Mouse (Mus musculus) MEL (cell line): Measurements from ENCODE around the gene Fn1. TPM values are rescaled to one million over a fixed set of nuclear protein-coding genes. Genes with fewer than 3 reads are reported as not detected.

ENCODE experiments used
- DNase-seq: peaks from one replicate; pipeline ENCODE4 v3.0.0; 2011; ENCODE audit warnings: low read depth, low spot score
- H3K27ac ChIP-seq: 2 replicates; pipeline ENCODE4 v1.5.1; 2012; ENCODE audit warnings: low read depth, mild to moderate bottlenecking, control low read depth, low read length, moderate library complexity; ENCODE audit not compliant: control insufficient read depth
- H3K27me3 ChIP-seq, 2 experiments: fragments of 150-350 bp in 1 of 2; sonication (generic) in 1 of 2; 2 replicates each; pipeline ENCODE4 v1.6.1; 2012; ENCODE audit warnings: low read length in 2 of 2, mild to moderate bottlenecking in 2 of 2, improper control_type of control experiment in 1 of 2, moderate library complexity in 1 of 2; ENCODE audit not compliant: insufficient read depth in 2 of 2, control insufficient read depth in 1 of 2
- H3K36me3 ChIP-seq, 2 experiments: 2 replicates each; pipeline ENCODE4 v1.6.1; 2012 to 2014; ENCODE audit warnings: low read length in 2 of 2, improper control_type of control experiment in 1 of 2, inconsistent platforms in 1 of 2, mild to moderate bottlenecking in 1 of 2; ENCODE audit not compliant: insufficient read depth in 2 of 2, control insufficient read depth in 1 of 2
- H3K4me1 ChIP-seq, 2 experiments: fragments of 150-350 bp in 1 of 2; sonication (generic) in 1 of 2; 2 replicates each; pipeline ENCODE4 v1.6.1; 2012; ENCODE audit warnings: low read length in 2 of 2, improper control_type of control experiment in 1 of 2, mild to moderate bottlenecking in 1 of 2; ENCODE audit not compliant: insufficient read depth in 2 of 2, control insufficient read depth in 1 of 2
- H3K4me3 ChIP-seq, 2 experiments: fragments of 150-350 bp in 1 of 2; sonication (generic) in 1 of 2; 2 replicates each; pipeline ENCODE4 v1.5.1; 2012; ENCODE audit warnings: low read depth in 2 of 2, low read length in 2 of 2, mild to moderate bottlenecking in 2 of 2, moderate library complexity in 2 of 2, control low read depth in 1 of 2, improper control_type of control experiment in 1 of 2; ENCODE audit not compliant: control insufficient read depth in 1 of 2, insufficient read depth in 1 of 2
- H3K79me2 ChIP-seq: 2 replicates; pipeline ENCODE4 v1.6.1; 2012; ENCODE audit warnings: mild to moderate bottlenecking, low read length, moderate library complexity; ENCODE audit not compliant: control insufficient read depth, poor library complexity, insufficient read depth
- H3K9ac ChIP-seq: 2 replicates; pipeline ENCODE4 v1.6.1; 2012; ENCODE audit warnings: low read depth, mild to moderate bottlenecking, control low read depth, low read length, moderate library complexity; ENCODE audit not compliant: control insufficient read depth, poor library complexity, severe bottlenecking
- H3K9me3 ChIP-seq: fragments of 150-350 bp; sonication (generic); replicated peaks from 2 replicates; pipeline ENCODE4 v1.6.1; 2012; ENCODE audit warnings: mild to moderate bottlenecking, low read length, improper control_type of control experiment, moderate library complexity; ENCODE audit not compliant: insufficient read depth
- BHLHE40 ChIP-seq: IDR thresholded peaks from 2 replicates; pipeline ENCODE4 v1.6.1; 2012; ENCODE audit warnings: low read depth, mild to moderate bottlenecking, inconsistent platforms, low read length, improper control_type of control experiment, borderline replicate concordance
- CHD1 ChIP-seq: IDR thresholded peaks from 2 replicates; pipeline ENCODE4 v1.6.1; 2012; ENCODE audit warnings: low read depth, mild to moderate bottlenecking, inconsistent platforms, low read length, improper control_type of control experiment
- CTCF ChIP-seq, 3 experiments: IDR thresholded peaks in 2 of 3; conservative IDR thresholded peaks in 1 of 3; 2 replicates each; pipeline ENCODE4 v1.5.1; 2011 to 2012; ENCODE audit warnings: low read length in 3 of 3, low read depth in 2 of 3, mild to moderate bottlenecking in 2 of 3, improper control_type of control experiment in 1 of 3, inconsistent platforms in 1 of 3, mixed read lengths in 1 of 3, moderate library complexity in 1 of 3; ENCODE audit not compliant: control insufficient read depth in 1 of 3, insufficient read depth in 1 of 3, poor library complexity in 1 of 3, severe bottlenecking in 1 of 3
- E2F4 ChIP-seq: IDR thresholded peaks from 2 replicates; pipeline ENCODE4 v1.6.1; 2011; ENCODE audit warnings: low read depth, low read length, improper control_type of control experiment, borderline replicate concordance
- EP300 ChIP-seq, 2 experiments: IDR thresholded peaks; 2 replicates each; pipeline ENCODE4 v1.6.1; 2011; ENCODE audit warnings: improper control_type of control experiment in 2 of 2, low read length in 2 of 2, low read depth in 1 of 2, mild to moderate bottlenecking in 1 of 2
- ETS1 ChIP-seq: IDR thresholded peaks from 2 replicates; pipeline ENCODE4 v1.6.1; 2012; ENCODE audit warnings: low read depth, mild to moderate bottlenecking, inconsistent platforms, low read length, improper control_type of control experiment, moderate library complexity
- HCFC1 ChIP-seq: IDR thresholded peaks from 2 replicates; pipeline ENCODE4 v1.6.1; 2012; ENCODE audit warnings: low read depth, mild to moderate bottlenecking, inconsistent platforms, low read length, improper control_type of control experiment, moderate library complexity
- JUND ChIP-seq: IDR thresholded peaks from 2 replicates; pipeline ENCODE4 v1.6.1; 2011; ENCODE audit warnings: low read depth, mild to moderate bottlenecking, improper control_type of control experiment, low read length
- MAX ChIP-seq: IDR thresholded peaks from 2 replicates; pipeline ENCODE4 v1.6.1; 2011; ENCODE audit warnings: low read length, improper control_type of control experiment
- MXI1 ChIP-seq: IDR thresholded peaks from 2 replicates; pipeline ENCODE4 v1.6.1; 2011; ENCODE audit warnings: mild to moderate bottlenecking, low read depth, low read length, improper control_type of control experiment
- MYB ChIP-seq: IDR thresholded peaks from 2 replicates; pipeline ENCODE4 v1.6.1; 2011; ENCODE audit warnings: mild to moderate bottlenecking, low read depth, low read length, improper control_type of control experiment
- MYC ChIP-seq: IDR thresholded peaks from 2 replicates; pipeline ENCODE4 v1.6.1; 2011; ENCODE audit warnings: low read depth, mild to moderate bottlenecking, low read length, improper control_type of control experiment, moderate library complexity
- NELFE ChIP-seq: IDR thresholded peaks from 2 replicates; pipeline ENCODE4 v1.6.1; 2011; ENCODE audit warnings: low read depth, low read length, improper control_type of control experiment
- POLR2A ChIP-seq, 2 experiments: IDR thresholded peaks; 2 replicates each; pipeline ENCODE4 v1.6.1; 2011 to 2012; ENCODE audit warnings: low read length in 2 of 2, mild to moderate bottlenecking in 2 of 2, control low read depth in 1 of 2, improper control_type of control experiment in 1 of 2, low read depth in 1 of 2, moderate library complexity in 1 of 2; ENCODE audit not compliant: control insufficient read depth in 1 of 2, insufficient read depth in 1 of 2, poor library complexity in 1 of 2
- POLR2AphosphoS5 ChIP-seq: IDR thresholded peaks from 2 replicates; pipeline ENCODE4 v1.6.1; 2012; ENCODE audit warnings: low read depth, borderline replicate concordance, mild to moderate bottlenecking, inconsistent platforms, low read length, moderate library complexity, mixed read lengths
- RCOR1 ChIP-seq: IDR thresholded peaks from 2 replicates; pipeline ENCODE4 v1.6.1; 2012; ENCODE audit warnings: low read depth, mild to moderate bottlenecking, inconsistent platforms, low read length, improper control_type of control experiment
- SIN3A ChIP-seq: IDR thresholded peaks from 2 replicates; pipeline ENCODE4 v1.6.1; 2012; ENCODE audit warnings: low read length, improper control_type of control experiment, inconsistent platforms
- SMC3 ChIP-seq: IDR thresholded peaks from 2 replicates; pipeline ENCODE4 v1.6.1; 2011; ENCODE audit warnings: low read depth, low read length, improper control_type of control experiment
- TAL1 ChIP-seq: IDR thresholded peaks from 2 replicates; pipeline ENCODE4 v1.6.1; 2012; ENCODE audit warnings: mild to moderate bottlenecking, inconsistent platforms, low read length, moderate library complexity, mixed read lengths
- TBP ChIP-seq: IDR thresholded peaks from 2 replicates; pipeline ENCODE4 v1.8.0; 2011; ENCODE audit warnings: low read depth, low read length, improper control_type of control experiment
- TCF12 ChIP-seq: IDR thresholded peaks from 2 replicates; pipeline ENCODE4 v1.6.1; 2014; ENCODE audit warnings: low read depth, mild to moderate bottlenecking, inconsistent platforms, low read length, improper control_type of control experiment, moderate library complexity
- UBTF ChIP-seq: IDR thresholded peaks from 2 replicates; pipeline ENCODE4 v1.6.1; 2012; ENCODE audit warnings: low read depth, mild to moderate bottlenecking, inconsistent platforms, low read length, improper control_type of control experiment, moderate library complexity, borderline replicate concordance; ENCODE audit not compliant: insufficient read depth
- USF1 ChIP-seq: IDR thresholded peaks from 2 replicates; pipeline ENCODE4 v1.6.1; 2014; ENCODE audit warnings: low read depth, mild to moderate bottlenecking, inconsistent platforms, low read length, improper control_type of control experiment, moderate library complexity
- USF2 ChIP-seq, 2 experiments: IDR thresholded peaks; 2 replicates each; pipeline ENCODE4 v1.6.1; 2011 to 2012; ENCODE audit warnings: improper control_type of control experiment in 2 of 2, low read length in 2 of 2, borderline replicate concordance in 1 of 2, inconsistent platforms in 1 of 2, low read depth in 1 of 2, mild to moderate bottlenecking in 1 of 2; ENCODE audit not compliant: insufficient read depth in 1 of 2
- ZC3H11A ChIP-seq: IDR thresholded peaks from 2 replicates; pipeline ENCODE4 v1.6.1; 2012; ENCODE audit warnings: low read depth, mild to moderate bottlenecking, inconsistent platforms, low read length, improper control_type of control experiment
- ZMIZ1 ChIP-seq: IDR thresholded peaks from 2 replicates; pipeline ENCODE4 v1.6.1; 2012; ENCODE audit warnings: low read depth, mild to moderate bottlenecking, inconsistent platforms, low read length, improper control_type of control experiment, moderate library complexity
- ZNF384 ChIP-seq: IDR thresholded peaks from 2 replicates; pipeline ENCODE4 v1.6.1; 2012; ENCODE audit warnings: low read depth, mild to moderate bottlenecking, inconsistent platforms, low read length, improper control_type of control experiment
- polyA plus RNA-seq, 2 experiments: library from polyadenylated mRNA; stranded (reverse) in 1 of 2; unstranded in 1 of 2; fragments of >175 nt in 1 of 2; fragments of >200 nt in 1 of 2; gene quantifications; 2 replicates each; pipeline versions ENCODE4 v1.2.1 to v1.2.4; 2012; ENCODE audit warnings: low replicate concordance in 2 of 2, low read depth in 1 of 2; ENCODE audit not compliant: insufficient read length in 2 of 2, insufficient read depth in 1 of 2, missing spikeins in 1 of 2
- total RNA-seq: library from RNA; depleted of rRNA; stranded (reverse); fragments of 300-350 nt; gene quantifications from 2 replicates; pipeline ENCODE4 v1.2.3, GENCODE M21; 2012

Gene Fn1
- total and polyA plus RNA-seq, 3 experiments: 0.56 TPM; not detected in 2

GRCm38 (mm10) chr1:71606600-71607325, 46.2 kb downstream of the Fn1 start:
- DNase-seq: no peak
- H3K9ac ChIP-seq: no peak overlapping the region
- no peaks in the 10 kb centered on the region for H3K9me3 ChIP-seq
- TF ChIP-seq USF1: no peak
- TF ChIP-seq MYB: no peak
- TF ChIP-seq CHD1: no peak
- TF ChIP-seq CTCF (IDR thresholded peaks at IDR 0.05 in 2 of 3, conservative IDR thresholded peaks at IDR 0.05 in 1 of 3; ENCODE audit: control insufficient read depth in 1 of 3, insufficient read depth in 1 of 3, low read depth in 2 of 3, low read length in 3 of 3, poor library complexity in 1 of 3, severe bottlenecking in 1 of 3): no peak
- no peak for TF ChIP-seq ZC3H11A
- no peak for TF ChIP-seq BHLHE40
- no peak for TF ChIP-seq POLR2AphosphoS5
- no peak for TF ChIP-seq MXI1
- no peak for TF ChIP-seq SIN3A
- TF ChIP-seq NELFE: no peak
- no peak for TF ChIP-seq TBP
- TF ChIP-seq ZMIZ1: no peak
- no peak for TF ChIP-seq UBTF
- no peak for TF ChIP-seq MAX
- no peak for TF ChIP-seq ETS1
- no peak for TF ChIP-seq JUND
- TF ChIP-seq HCFC1: no peak
- TF ChIP-seq POLR2A (IDR thresholded peaks at IDR 0.05; ENCODE audit: control insufficient read depth in 1 of 2, insufficient read depth in 1 of 2, low read depth in 1 of 2, low read length in 2 of 2, poor library complexity in 1 of 2): no peak
- TF ChIP-seq EP300 (IDR thresholded peaks at IDR 0.05; ENCODE audit: low read depth in 1 of 2, low read length in 2 of 2): no peak
- TF ChIP-seq RCOR1: no peak
- no peaks in the 10 kb centered on the region for H3K79me2 ChIP-seq
- no peak overlapping the region for H3K4me3 ChIP-seq
- no peaks in the 10 kb centered on the region for H3K36me3 ChIP-seq
- no peaks in the 10 kb centered on the region for H3K4me1 ChIP-seq
- no peaks in the 10 kb centered on the region for H3K27me3 ChIP-seq
- H3K27ac ChIP-seq: no peak overlapping the region

- Histone ChIP-seq H3K9ac (no peak overlapping the region), H3K36me3 (no peaks in the 10 kb centered on the region), H3K4me3 (no peak overlapping the region), H3K4me1 (no peaks in the 10 kb centered on the region), H3K79me2 (no peaks in the 10 kb centered on the region), H3K27ac (no peak overlapping the region), H3K27me3 (no peaks in the 10 kb centered on the region), H3K9me3 (no peaks in the 10 kb centered on the region)
- no peak for DNase-seq
- TF ChIP-seq SMC3: no peak
- TF ChIP-seq JUND: no peak
- no peak for TF ChIP-seq USF2 (IDR thresholded peaks at IDR 0.05; ENCODE audit: borderline replicate concordance in 1 of 2, insufficient read depth in 1 of 2, low read depth in 1 of 2, low read length in 2 of 2)
- no peak for TF ChIP-seq TCF12
- TF ChIP-seq UBTF: no peak
- no peak for TF ChIP-seq BHLHE40
- TF ChIP-seq MYC: no peak
- no peak for TF ChIP-seq E2F4
- TF ChIP-seq ZMIZ1: no peak
- TF ChIP-seq TAL1: no peak
- TF ChIP-seq EP300 (IDR thresholded peaks at IDR 0.05; ENCODE audit: low read depth in 1 of 2, low read length in 2 of 2): no peak
- no peak for TF ChIP-seq MAX
- no peak for TF ChIP-seq ZNF384
- TF ChIP-seq, all 39 proteins: peak for 0
Observed at GRCm38 (mm10) chr1:71605751-71606150, 47.2 kb downstream of the Fn1 start.
